Mouse (Mus musculus): ENCODE data around the gene Dnaja4.
A peak's percentile ranks its signal among the peaks of the same experiment; 100 is the strongest.

DNA sequence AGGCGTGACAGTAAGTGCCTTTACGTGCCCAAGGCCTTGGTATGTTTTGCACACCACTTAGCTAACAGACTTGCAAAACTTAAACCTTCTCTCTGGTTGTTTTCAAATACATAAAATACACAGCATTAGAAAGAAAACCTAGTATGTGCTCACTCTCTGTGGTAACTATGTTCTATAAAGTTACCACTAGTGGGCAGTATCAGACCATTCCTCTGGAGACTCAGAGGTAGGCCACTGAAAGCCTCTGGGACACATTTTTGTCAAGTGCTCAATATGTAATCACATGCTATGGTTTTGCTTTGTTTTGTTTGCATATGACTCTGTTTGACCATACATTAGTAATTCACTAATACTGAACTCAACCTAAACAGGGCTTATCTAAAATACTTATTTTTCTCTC lies 33.4 kb downstream of the Dnaja4 start:
- TF ChIP-seq CTCF (IDR thresholded peaks at IDR 0.05; ENCODE audit: low read depth) (peak; percentile 79), EP300 (IDR thresholded peaks at IDR 0.05; ENCODE audit: low read depth) (no peak)

Data from liver, postnatal 0 days (tissue).